Mouse (Mus musculus): ENCODE measurements around the gene Ankle1.
"Not testable (repeated sequence)": the region's sequence is repeated elsewhere in the genome, so short reads cannot be mapped to it uniquely, and the experiment has no call there.

The Ankle1 gene

GRCm38 (mm10) chr8:71407441-71407840 lies 1.6 kb downstream of the Ankle1 start:
- DNase-seq (ENCODE audit: low spot score) = no peak

GRCm38 (mm10) chr8:71408231-71408630 lies 2.4 kb downstream of the Ankle1 start:
- DNase-seq (ENCODE audit: low spot score) = no peak

- no peak for DNase-seq (ENCODE audit: low spot score)
Measured at GRCm38 (mm10) chr8:71411535-71412273, 5.9 kb downstream of the Ankle1 start.

GRCm38 (mm10) chr8:71422121-71422520 lies 16.3 kb downstream of the Ankle1 start:
- DNase-seq (ENCODE audit: low spot score) = no peak

- not testable (repeated sequence) for DNase-seq (ENCODE audit: low spot score)
Measured at GRCm38 (mm10) chr8:71432935-71433334, 27.1 kb downstream of the Ankle1 start.

GRCm38 (mm10) chr8:71437041-71437440 lies 31.2 kb downstream of the Ankle1 start:
- DNase-seq (ENCODE audit: low spot score) = no peak

GRCm38 (mm10) chr8:71441404-71441803 lies 35.6 kb downstream of the Ankle1 start:
- DNase-seq (ENCODE audit: low spot score) = peak; percentile 73

- no peak for DNase-seq (ENCODE audit: low spot score)
Measured at GRCm38 (mm10) chr8:71445096-71445495, 39.3 kb downstream of the Ankle1 start.

GRCm38 (mm10) chr8:71451337-71451736 lies 45.5 kb downstream of the Ankle1 start:
- DNase-seq (ENCODE audit: low spot score) = no peak

GRCm38 (mm10) chr8:71451777-71452176 lies 46.0 kb downstream of the Ankle1 start:
- DNase-seq (ENCODE audit: low spot score) = no peak

GRCm38 (mm10) chr8:71452669-71453068 lies 46.9 kb downstream of the Ankle1 start:
- DNase-seq (ENCODE audit: low spot score) = no peak

- peak; percentile 43 for DNase-seq (ENCODE audit: low spot score)
Measured at GRCm38 (mm10) chr8:71454668-71455067, 48.9 kb downstream of the Ankle1 start.

- peak; percentile 60 for DNase-seq (ENCODE audit: low spot score)
Measured at GRCm38 (mm10) chr8:71456906-71457305, 51.1 kb downstream of the Ankle1 start.

- DNase-seq (ENCODE audit: low spot score) = peak; percentile 46
Measured at GRCm38 (mm10) chr8:71457659-71458270, 52.0 kb downstream of the Ankle1 start.
